Mouse (Mus musculus) olfactory bulb, adult 2 months (tissue): ENCODE measurements around the gene Nek4.

Experiments used
- CTCF ChIP-seq: fragments of 200-500 bp; IDR thresholded peaks from 2 replicates; pipeline ENCODE4 v1.5.1; 2012; ENCODE audit warnings: low read depth, mild to moderate bottlenecking, low read length, moderate library complexity; ENCODE audit not compliant: insufficient read depth
- POLR2A ChIP-seq: fragments of 200-500 bp; IDR thresholded peaks from 2 replicates; pipeline ENCODE4 v1.6.1; 2012; ENCODE audit warnings: mild to moderate bottlenecking, low read depth, low read length, moderate library complexity; ENCODE audit not compliant: insufficient read depth

DNA sequence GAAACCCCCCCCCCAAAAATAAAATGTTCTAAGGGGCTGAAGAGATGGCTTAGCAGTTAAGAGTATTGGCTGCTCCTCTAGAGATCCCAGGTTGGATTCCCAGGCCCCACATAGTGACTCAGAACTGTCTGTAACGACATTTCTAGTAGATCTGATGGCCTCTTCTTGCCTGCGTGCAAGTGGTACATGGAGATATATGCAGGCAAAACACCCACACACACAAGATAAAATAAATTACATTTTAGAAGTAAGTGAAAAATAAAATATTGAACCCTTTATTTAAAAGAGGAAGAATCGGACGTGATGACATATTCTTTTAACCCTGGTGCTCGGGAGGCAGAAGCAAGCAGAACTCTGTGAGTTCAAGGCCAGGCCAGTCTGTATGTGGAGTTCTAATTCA lies 48.5 kb upstream of the Nek4 start:
- TF ChIP-seq POLR2A (no peak), CTCF (no peak)
